Mouse (Mus musculus) heart, embryonic 12.5 days (tissue): ENCODE measurements around the gene Amt. TPM values are rescaled to one million over a fixed set of nuclear protein-coding genes. Genes with fewer than 3 reads are reported as not detected.
"Not testable (repeated sequence)": the region's sequence is repeated elsewhere in the genome, so short reads cannot be mapped to it uniquely, and the experiment has no call there.

Experiments used
- ATAC-seq: fragments of 200-750 bp; cut with Nextera tagmentation; 2 replicates; pipeline ENCODE4 v1.8.0; 2017; ENCODE audit warnings: moderate TSS enrichment, moderate library complexity; ENCODE audit not compliant: insufficient number of reproducible peaks, low FRiP score
- H3K27ac ChIP-seq: fragments of 300-500 bp; sonication (generic); 2 replicates; pipeline ENCODE4 v1.5.1; 2016; ENCODE audit warnings: mild to moderate bottlenecking, moderate library complexity; ENCODE audit not compliant: poor library complexity, severe bottlenecking
- H3K27me3 ChIP-seq: fragments of 300-500 bp; sonication (generic); replicated peaks from 2 replicates; pipeline ENCODE4 v1.6.1; 2016; ENCODE audit warnings: mild to moderate bottlenecking, moderate library complexity
- H3K36me3 ChIP-seq: fragments of 300-500 bp; sonication (generic); 2 replicates; pipeline ENCODE4 v1.6.1; 2016; ENCODE audit warnings: mild to moderate bottlenecking, moderate library complexity
- H3K4me1 ChIP-seq: fragments of 300-500 bp; sonication (generic); replicated peaks from 2 replicates; pipeline ENCODE4 v1.6.1; 2016; ENCODE audit warnings: mild to moderate bottlenecking
- H3K4me2 ChIP-seq: fragments of 300-500 bp; sonication (generic); 2 replicates; pipeline ENCODE4 v1.6.1; 2016; ENCODE audit warnings: mild to moderate bottlenecking, moderate library complexity
- H3K4me3 ChIP-seq: fragments of 300-500 bp; sonication (generic); 2 replicates; pipeline ENCODE4 v1.5.1; 2016; ENCODE audit warnings: mild to moderate bottlenecking
- H3K9ac ChIP-seq: fragments of 300-500 bp; sonication (generic); 2 replicates; pipeline ENCODE4 v1.6.1; 2016; ENCODE audit warnings: mild to moderate bottlenecking, moderate library complexity
- H3K9me3 ChIP-seq: fragments of 300-500 bp; sonication (generic); replicated peaks from 2 replicates; pipeline ENCODE4 v1.6.1; 2016; ENCODE audit warnings: mild to moderate bottlenecking, moderate library complexity
- WGBS: fragments of 180-500 bp; shearing (Covaris S2); methylation state at CpG from one replicate; pipeline ENCODE4 v1.1.7; 2016; 5-methylcytosine and 5-hydroxymethylcytosine counted together
- polyA plus RNA-seq: library from polyadenylated mRNA; unstranded; fragments of >200 nt; fragmentation: Nextera tagmentation; extraction: Ambion mirVana; gene quantifications from 2 replicates; pipeline ENCODE4 v1.2.1, GENCODE M21; 2016

Gene Amt
- polyA plus RNA-seq, 1 experiment from 2014 or later = 13.3 TPM

- no peak for ATAC-seq
- H3K36me3 ChIP-seq = peaks cover 21% of the 10 kb centered on the region
- no peaks in the 10 kb centered on the region for H3K27me3 ChIP-seq
- peak overlapping the region; percentile 97 for H3K9ac ChIP-seq
- peak overlapping the region; percentile 81 for H3K4me2 ChIP-seq
- WGBS = 11% methylated on average over 12 of the region's 12 CpGs
- peak overlapping the region; percentile 100 for H3K27ac ChIP-seq
- peak overlapping the region; percentile 82 for H3K4me3 ChIP-seq
- no peaks in the 10 kb centered on the region for H3K9me3 ChIP-seq
- H3K4me1 ChIP-seq = peaks cover 42% of the 10 kb centered on the region
Observed at GRCm38 (mm10) chr9:108307021-108307807, 10.6 kb downstream of the Amt start.

- H3K9me3 ChIP-seq = no peaks in the 10 kb centered on the region
- no peaks in the 10 kb centered on the region for H3K27me3 ChIP-seq
- ATAC-seq = no peak
- H3K4me2 ChIP-seq = peak overlapping the region; percentile 81
- peaks cover 42% of the 10 kb centered on the region for H3K4me1 ChIP-seq
- H3K36me3 ChIP-seq = peaks cover 12% of the 10 kb centered on the region
- 12% methylated on average over 2 of the region's 2 CpGs for WGBS
- H3K9ac ChIP-seq = peak overlapping the region; percentile 69
- peak overlapping the region; percentile 82 for H3K4me3 ChIP-seq
- 0 out of 2 replicates have a peak overlapping the region, but pooled peaks have one; percentile 39 for H3K27ac ChIP-seq
Observed at GRCm38 (mm10) chr9:108308141-108308540, 11.5 kb downstream of the Amt start.

GRCm38 (mm10) chr9:108317572-108317971, 20.9 kb downstream of the Amt start:
- Histone ChIP-seq H3K4me3 (no peak overlapping the region), H3K4me2 (no peak overlapping the region), H3K27me3 (no peaks in the 10 kb centered on the region), H3K9ac (no peak overlapping the region), H3K9me3 (no peaks in the 10 kb centered on the region), H3K27ac (no peak overlapping the region), H3K36me3 (peaks cover 46% of the 10 kb centered on the region), H3K4me1 (no peaks in the 10 kb centered on the region)
- 94% methylated on average over 3 of the region's 3 CpGs for WGBS
- no peak for ATAC-seq

GRCm38 (mm10) chr9:108318462-108318861, 21.8 kb downstream of the Amt start:
- H3K27me3 ChIP-seq = no peaks in the 10 kb centered on the region
- no peak for ATAC-seq
- H3K9me3 ChIP-seq = no peaks in the 10 kb centered on the region
- no peak overlapping the region for H3K4me3 ChIP-seq
- no peaks in the 10 kb centered on the region for H3K4me1 ChIP-seq
- peaks cover 47% of the 10 kb centered on the region for H3K36me3 ChIP-seq
- H3K27ac ChIP-seq = no peak overlapping the region
- no peak overlapping the region for H3K9ac ChIP-seq
- WGBS = 84% methylated on average over 2 of the region's 2 CpGs
- H3K4me2 ChIP-seq = no peak overlapping the region

GRCm38 (mm10) chr9:108322054-108322453, 25.4 kb downstream of the Amt start:
- not testable (repeated sequence) for H3K27me3 ChIP-seq, H3K9me3 ChIP-seq, ATAC-seq, H3K4me1 ChIP-seq, H3K9ac ChIP-seq, H3K4me2 ChIP-seq, H3K27ac ChIP-seq, H3K4me3 ChIP-seq
- peaks cover 35% of the 10 kb centered on the region for H3K36me3 ChIP-seq
- WGBS = 93% methylated on average over 7 of the region's 7 CpGs

- H3K4me2 ChIP-seq = no peak overlapping the region
- no peak overlapping the region for H3K9ac ChIP-seq
- no peaks in the 10 kb centered on the region for H3K4me1 ChIP-seq
- H3K4me3 ChIP-seq = no peak overlapping the region
- no peaks in the 10 kb centered on the region for H3K27me3 ChIP-seq
- no peak for ATAC-seq
- peaks cover 53% of the 10 kb centered on the region for H3K36me3 ChIP-seq
- 96% methylated on average over 1 of the region's 1 CpGs for WGBS
- H3K9me3 ChIP-seq = no peaks in the 10 kb centered on the region
- no peak overlapping the region for H3K27ac ChIP-seq
Observed at GRCm38 (mm10) chr9:108324784-108325183, 28.1 kb downstream of the Amt start.

- H3K4me3 ChIP-seq = no peak overlapping the region
- H3K27ac ChIP-seq = no peak overlapping the region
- no peak overlapping the region for H3K4me2 ChIP-seq
- peaks cover 52% of the 10 kb centered on the region for H3K36me3 ChIP-seq
- no peaks in the 10 kb centered on the region for H3K9me3 ChIP-seq
- no peak for ATAC-seq
- H3K9ac ChIP-seq = no peak overlapping the region
- H3K4me1 ChIP-seq = no peaks in the 10 kb centered on the region
- WGBS = 95% methylated on average over 2 of the region's 2 CpGs
- H3K27me3 ChIP-seq = no peaks in the 10 kb centered on the region
Observed at GRCm38 (mm10) chr9:108325811-108326210, 29.2 kb downstream of the Amt start.

GRCm38 (mm10) chr9:108337848-108338550, 41.3 kb downstream of the Amt start:
- H3K27ac ChIP-seq = peak overlapping the region; percentile 97
- no peaks in the 10 kb centered on the region for H3K9me3 ChIP-seq
- 66% methylated on average over 10 of the region's 10 CpGs for WGBS
- peak overlapping the region; percentile 74 for H3K4me3 ChIP-seq
- peak overlapping the region; percentile 68 for H3K9ac ChIP-seq
- peak overlapping the region; percentile 80 for H3K4me2 ChIP-seq
- peaks cover 22% of the 10 kb centered on the region for H3K4me1 ChIP-seq
- ATAC-seq = no peak
- H3K27me3 ChIP-seq = no peaks in the 10 kb centered on the region
- H3K36me3 ChIP-seq = peaks cover 39% of the 10 kb centered on the region

GRCm38 (mm10) chr9:108338551-108338885, 41.9 kb downstream of the Amt start:
- Histone ChIP-seq H3K4me3 (peak overlapping the region; percentile 74), H3K27ac (peak overlapping the region; percentile 97), H3K36me3 (peaks cover 36% of the 10 kb centered on the region), H3K4me2 (peak overlapping the region; percentile 80), H3K4me1 (peaks cover 22% of the 10 kb centered on the region), H3K27me3 (no peaks in the 10 kb centered on the region), H3K9ac (peak overlapping the region; percentile 68), H3K9me3 (no peaks in the 10 kb centered on the region)
- ATAC-seq = no peak
- 19% methylated on average over 6 of the region's 6 CpGs for WGBS

GRCm38 (mm10) chr9:108338886-108339781, 42.5 kb downstream of the Amt start, which contains the start of gene Gpx1:
Gene Gpx1, plus strand, starts transcription at chr9:108338903.
- Histone ChIP-seq H3K4me1 (peaks cover 22% of the 10 kb centered on the region), H3K4me2 (peak within 1 kb of the TSS; percentile 80), H3K27me3 (no peaks in the 10 kb centered on the region), H3K4me3 (peak within 1 kb of the TSS; percentile 74), H3K9ac (peak within 1 kb of the TSS; percentile 95), H3K27ac (peak within 1 kb of the TSS; percentile 97), H3K9me3 (no peaks in the 10 kb centered on the region), H3K36me3 (peaks cover 30% of the 10 kb centered on the region)
- ATAC-seq = peak; percentile 95
- WGBS = under 1% methylated on average over 49 of the region's 49 CpGs

- H3K4me3 ChIP-seq = peak overlapping the region; percentile 74
- 7% methylated on average over 20 of the region's 20 CpGs for WGBS
- no peak for ATAC-seq
- peaks cover 22% of the 10 kb centered on the region for H3K4me1 ChIP-seq
- peak overlapping the region; percentile 97 for H3K27ac ChIP-seq
- no peaks in the 10 kb centered on the region for H3K9me3 ChIP-seq
- peak overlapping the region; percentile 95 for H3K9ac ChIP-seq
- H3K4me2 ChIP-seq = peak overlapping the region; percentile 80
- H3K27me3 ChIP-seq = no peaks in the 10 kb centered on the region
- peaks cover 22% of the 10 kb centered on the region for H3K36me3 ChIP-seq
Observed at GRCm38 (mm10) chr9:108339886-108340257, 43.2 kb downstream of the Amt start.
